Mouse (Mus musculus): ENCODE data around the gene Cobll1. TPM values are rescaled to one million over a fixed set of nuclear protein-coding genes. Genes with fewer than 3 reads are reported as not detected.

Cobll1 gene
- polyA plus RNA-seq, 1 experiment = 4.4 TPM

DNA sequence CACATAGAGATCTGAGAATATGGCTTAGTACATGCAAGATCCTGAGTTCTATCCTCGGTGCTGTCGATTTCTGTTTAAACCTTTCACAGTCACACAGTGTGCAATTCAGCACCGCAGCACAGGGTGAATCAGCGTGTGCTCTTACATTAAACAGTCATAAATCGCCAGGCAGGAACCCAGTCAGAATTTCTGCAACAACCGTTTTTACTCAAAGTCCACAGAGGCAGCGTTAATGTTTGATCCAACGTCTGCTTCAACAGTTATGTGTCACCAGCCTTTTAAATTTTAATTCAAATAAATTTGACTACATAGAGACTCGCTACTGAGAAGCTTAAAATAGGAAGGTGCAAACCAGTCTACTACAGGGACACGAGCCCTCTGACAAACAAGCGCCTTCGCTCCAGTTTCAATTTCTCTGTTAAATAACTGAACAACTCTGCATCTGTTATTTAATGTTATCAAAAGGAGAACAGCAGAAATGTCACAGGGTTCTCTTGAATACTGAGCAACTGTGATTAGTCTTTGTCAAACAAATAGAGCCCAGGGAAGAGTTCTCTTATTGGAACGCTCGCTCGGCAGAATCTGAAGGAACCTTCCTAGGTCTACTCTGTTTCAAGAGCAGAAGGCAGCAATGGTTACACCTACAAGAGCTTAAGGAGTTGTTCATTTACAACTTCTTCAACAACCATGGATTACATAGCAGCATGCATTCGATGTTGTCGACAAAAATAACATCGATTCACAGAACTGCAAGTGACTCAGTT, 68.3 kb downstream of the Cobll1 start:
- no peak for TF ChIP-seq CTCF (IDR thresholded peaks at IDR 0.05; ENCODE audit: borderline replicate concordance, extremely low read depth, insufficient read depth, insufficient read length)
- DNase-seq (ENCODE audit: low read depth) = no peak

DNA sequence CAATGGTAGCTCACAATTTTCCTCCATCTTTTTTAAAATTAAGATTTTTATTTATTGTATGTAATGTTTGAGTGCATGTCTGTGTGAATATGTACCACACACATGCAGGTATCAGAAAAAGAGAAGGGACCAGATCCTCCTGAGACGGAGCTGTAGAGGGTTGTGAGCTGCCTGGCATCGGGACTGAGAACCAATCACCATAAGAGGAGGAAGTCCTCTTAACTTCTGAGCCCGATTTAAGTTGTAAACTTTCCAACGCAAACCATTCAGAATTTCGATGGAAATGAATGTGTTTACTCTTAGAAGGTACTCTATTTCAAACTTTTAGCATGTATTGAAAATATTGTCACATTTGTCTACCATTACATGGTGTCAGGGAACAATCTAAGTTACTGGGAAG, 68.9 kb downstream of the Cobll1 start:
- TF ChIP-seq POLR2A (IDR thresholded peaks at IDR 0.05; ENCODE audit: borderline replicate concordance, extremely low read depth, insufficient read depth, insufficient read length, poor library complexity, severe bottlenecking) (no peak), CTCF (IDR thresholded peaks at IDR 0.05; ENCODE audit: borderline replicate concordance, extremely low read depth, insufficient read depth, insufficient read length) (no peak)
- DNase-seq (ENCODE audit: low read depth) = no peak

DNA sequence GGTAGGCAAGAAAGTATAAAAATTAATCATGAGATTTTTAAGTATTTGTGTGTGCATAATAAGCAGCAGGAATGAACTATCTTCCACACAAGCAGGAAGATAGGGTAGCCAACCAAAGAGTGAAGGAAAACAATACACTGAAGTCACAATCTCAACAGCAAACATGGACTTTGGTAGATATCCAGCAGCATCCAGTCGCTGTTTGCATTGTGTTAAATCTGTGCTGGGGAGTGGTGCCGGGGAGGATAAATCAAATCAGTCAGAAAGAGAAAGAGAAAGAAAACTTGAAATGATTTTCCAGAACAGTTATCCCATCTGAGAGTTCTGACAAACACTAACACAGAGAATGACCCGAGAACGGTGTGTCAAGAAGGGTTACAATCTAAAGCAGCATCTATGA, 75.2 kb downstream of the Cobll1 start:
- DNase-seq (ENCODE audit: low read depth) = no peak
- TF ChIP-seq POLR2A (IDR thresholded peaks at IDR 0.05; ENCODE audit: borderline replicate concordance, extremely low read depth, insufficient read depth, insufficient read length, poor library complexity, severe bottlenecking) = no peak
- no peak for TF ChIP-seq CTCF (IDR thresholded peaks at IDR 0.05; ENCODE audit: borderline replicate concordance, extremely low read depth, insufficient read depth, insufficient read length)

DNA sequence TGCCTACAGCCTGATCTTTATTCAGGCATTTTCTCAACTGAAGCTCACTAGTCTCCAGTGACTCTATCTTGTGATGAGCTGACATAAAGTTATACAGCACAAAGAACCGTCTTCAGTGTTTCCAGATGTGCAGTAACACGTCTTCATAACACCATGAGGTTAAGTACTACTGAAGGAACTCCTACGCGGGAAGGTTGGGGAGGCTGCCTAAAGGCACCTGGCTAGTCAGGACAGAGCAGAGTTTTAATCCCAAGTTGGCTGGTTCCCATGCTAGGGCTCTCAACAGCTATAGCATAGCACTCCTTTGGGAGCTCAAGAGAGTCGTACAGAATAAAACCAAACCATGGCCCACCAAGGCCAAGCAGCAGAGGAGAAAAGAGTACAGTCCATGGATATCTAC, 76.6 kb downstream of the Cobll1 start:
- no peak for TF ChIP-seq CTCF (IDR thresholded peaks at IDR 0.05; ENCODE audit: borderline replicate concordance, extremely low read depth, insufficient read depth, insufficient read length)
- TF ChIP-seq POLR2A (IDR thresholded peaks at IDR 0.05; ENCODE audit: borderline replicate concordance, extremely low read depth, insufficient read depth, insufficient read length, poor library complexity, severe bottlenecking) = no peak
- DNase-seq (ENCODE audit: low read depth) = no peak

DNA sequence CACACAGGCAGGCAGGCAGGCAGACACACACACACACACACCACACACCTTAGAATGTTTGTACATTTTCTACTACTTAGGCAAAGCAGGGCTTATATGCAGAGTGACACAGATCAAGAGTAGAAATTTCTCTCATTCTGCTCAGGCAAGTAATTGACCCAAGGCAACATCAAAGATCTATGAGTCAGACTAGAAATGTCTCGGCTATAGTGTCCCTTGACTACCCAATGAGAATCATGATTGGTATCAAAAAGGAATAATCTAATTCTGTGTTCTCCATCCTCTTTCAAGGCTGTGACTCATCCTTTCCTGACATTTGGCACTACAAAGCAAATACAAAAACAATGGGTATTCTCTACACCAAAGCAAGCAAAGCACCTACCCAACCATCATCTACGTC, 77.5 kb downstream of the Cobll1 start:
- TF ChIP-seq CTCF (IDR thresholded peaks at IDR 0.05; ENCODE audit: borderline replicate concordance, extremely low read depth, insufficient read depth, insufficient read length) (no peak), POLR2A (IDR thresholded peaks at IDR 0.05; ENCODE audit: borderline replicate concordance, extremely low read depth, insufficient read depth, insufficient read length, poor library complexity, severe bottlenecking) (no peak)
- no peak for DNase-seq (ENCODE audit: low read depth)

DNA sequence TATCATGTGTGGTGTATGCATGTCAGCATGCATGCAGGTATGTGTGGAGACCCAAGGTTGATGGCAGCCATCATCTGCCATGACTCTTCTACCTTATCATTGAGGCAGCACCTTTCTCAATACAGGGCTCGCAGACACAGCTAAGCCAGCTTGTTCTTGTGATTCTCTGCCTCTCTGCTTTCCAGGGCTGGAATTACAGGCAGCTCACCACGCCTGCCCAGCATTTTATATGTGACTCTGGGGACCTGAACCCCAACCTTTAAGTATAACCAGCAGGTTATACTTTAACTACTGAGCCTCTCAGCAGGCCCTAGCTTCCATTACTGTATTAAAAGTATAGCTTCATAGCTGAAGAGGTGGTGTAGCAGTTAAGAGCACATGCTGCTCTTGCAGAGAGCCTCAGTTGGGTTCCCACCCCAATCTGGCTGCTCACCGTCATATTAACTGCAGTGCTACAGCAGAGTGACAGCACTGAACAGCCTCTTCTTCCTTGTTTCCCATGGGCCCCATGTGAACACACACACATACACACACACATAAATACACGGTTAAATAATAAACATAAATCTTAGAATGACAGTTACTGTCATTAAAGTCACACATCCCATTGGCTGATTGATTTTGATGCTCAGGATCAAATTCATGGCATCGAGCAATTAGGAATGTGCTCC, 81.1 kb downstream of the Cobll1 start:
- no peak for DNase-seq (ENCODE audit: low read depth)
- TF ChIP-seq POLR2A (IDR thresholded peaks at IDR 0.05; ENCODE audit: borderline replicate concordance, extremely low read depth, insufficient read depth, insufficient read length, poor library complexity, severe bottlenecking) (no peak), CTCF (IDR thresholded peaks at IDR 0.05; ENCODE audit: borderline replicate concordance, extremely low read depth, insufficient read depth, insufficient read length) (no peak)

DNA sequence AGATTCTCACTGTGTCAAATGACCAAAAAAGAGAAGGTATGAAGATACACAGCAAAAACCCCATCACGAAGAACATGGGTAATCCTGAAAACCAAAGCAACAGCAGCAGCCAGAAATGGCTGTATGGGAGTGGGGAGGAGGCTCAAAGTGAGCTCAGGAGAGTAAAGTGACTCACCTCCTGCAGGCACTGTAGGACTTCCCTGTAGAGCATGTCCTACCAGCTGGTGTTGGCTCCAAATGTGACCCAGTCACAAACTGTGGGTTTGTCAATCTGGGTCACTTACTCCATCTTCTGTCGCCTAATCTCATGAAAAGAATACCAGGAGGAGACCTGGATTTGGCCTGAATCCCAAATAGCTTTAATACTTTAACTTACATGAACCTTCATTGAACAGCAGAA, 81.9 kb downstream of the Cobll1 start:
- no peak for DNase-seq (ENCODE audit: low read depth)
- TF ChIP-seq POLR2A (IDR thresholded peaks at IDR 0.05; ENCODE audit: borderline replicate concordance, extremely low read depth, insufficient read depth, insufficient read length, poor library complexity, severe bottlenecking) = no peak
- TF ChIP-seq CTCF (IDR thresholded peaks at IDR 0.05; ENCODE audit: borderline replicate concordance, extremely low read depth, insufficient read depth, insufficient read length) = no peak

DNA sequence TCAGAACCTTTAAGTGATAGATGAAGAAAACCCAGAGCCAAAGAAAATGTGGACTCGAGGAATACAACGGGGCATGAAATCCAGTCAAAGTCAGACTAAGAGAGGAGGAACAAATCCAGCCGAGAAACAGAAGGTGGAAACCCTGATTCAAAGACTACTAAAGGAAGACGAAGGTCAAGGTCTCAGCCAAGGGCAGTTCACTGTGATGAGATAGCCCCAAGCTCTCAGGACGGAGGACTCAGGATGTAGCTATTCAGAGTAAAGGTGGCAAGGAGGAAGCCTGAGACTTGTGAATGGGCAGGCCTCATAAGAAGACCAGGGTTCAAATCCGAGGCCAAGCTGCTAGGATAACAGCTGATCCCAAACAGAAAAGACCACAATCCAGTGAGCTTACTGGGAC, 90.3 kb downstream of the Cobll1 start:
- DNase-seq (ENCODE audit: low read depth) = no peak
- no peak for TF ChIP-seq POLR2A (IDR thresholded peaks at IDR 0.05; ENCODE audit: borderline replicate concordance, extremely low read depth, insufficient read depth, insufficient read length, poor library complexity, severe bottlenecking)
- TF ChIP-seq CTCF (IDR thresholded peaks at IDR 0.05; ENCODE audit: borderline replicate concordance, extremely low read depth, insufficient read depth, insufficient read length) = no peak

DNA sequence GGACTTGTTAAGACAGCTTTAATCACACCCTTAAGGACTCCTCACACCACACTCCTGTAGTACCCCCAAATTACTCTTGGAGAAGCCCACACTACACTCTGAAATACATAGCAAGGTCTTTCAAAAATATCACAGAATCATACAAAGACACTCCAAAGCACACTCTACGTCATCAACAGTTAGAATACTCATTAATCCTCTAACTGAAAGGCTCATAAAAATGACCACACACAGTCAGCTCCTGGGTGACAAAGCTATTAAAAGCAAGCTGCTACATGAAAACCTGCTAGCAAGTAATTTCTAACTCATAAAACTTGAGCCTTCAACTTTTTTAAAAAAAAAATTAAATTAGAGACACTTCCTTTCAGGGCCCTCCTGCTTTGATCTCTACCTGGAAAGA, 91.8 kb downstream of the Cobll1 start:
- TF ChIP-seq CTCF (IDR thresholded peaks at IDR 0.05; ENCODE audit: borderline replicate concordance, extremely low read depth, insufficient read depth, insufficient read length) (no peak), POLR2A (IDR thresholded peaks at IDR 0.05; ENCODE audit: borderline replicate concordance, extremely low read depth, insufficient read depth, insufficient read length, poor library complexity, severe bottlenecking) (no peak)
- DNase-seq (ENCODE audit: low read depth) = no peak

DNA sequence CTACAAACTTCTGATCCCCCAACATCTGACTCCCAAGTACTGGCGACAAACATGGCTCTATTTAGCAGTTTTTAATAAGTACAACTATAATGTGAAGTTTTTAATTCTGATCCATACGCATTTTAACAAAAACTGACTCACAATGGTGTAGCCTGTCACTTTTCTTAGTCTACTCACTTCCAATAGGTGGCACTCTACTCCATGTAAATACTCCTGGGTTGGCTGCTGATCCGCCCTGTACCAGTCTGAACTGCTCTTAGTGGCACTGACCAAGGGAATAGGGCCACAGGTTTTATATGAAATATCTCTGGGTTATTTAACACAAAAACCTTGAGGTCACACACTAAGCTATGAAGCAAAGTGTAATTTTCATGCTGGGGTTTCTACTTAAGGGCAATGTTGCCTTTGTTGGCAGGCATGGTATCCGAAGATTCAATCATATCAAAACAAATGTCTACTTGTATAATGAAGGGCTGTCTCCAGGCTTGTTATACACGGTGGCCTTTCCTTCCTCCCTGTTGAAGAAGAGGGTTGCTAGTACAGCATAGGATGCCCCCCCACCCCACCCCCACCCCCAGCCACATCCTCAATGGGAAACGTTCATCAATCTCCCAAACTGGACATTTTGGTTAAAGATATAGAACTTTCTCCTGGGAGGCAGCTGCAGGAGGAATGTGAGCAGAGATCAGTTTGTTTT, 93.6 kb downstream of the Cobll1 start:
- TF ChIP-seq CTCF (IDR thresholded peaks at IDR 0.05; ENCODE audit: borderline replicate concordance, extremely low read depth, insufficient read depth, insufficient read length) (peak; percentile 61; the same call in 1 of the 2 replicates), POLR2A (IDR thresholded peaks at IDR 0.05; ENCODE audit: borderline replicate concordance, extremely low read depth, insufficient read depth, insufficient read length, poor library complexity, severe bottlenecking) (no peak)
- DNase-seq (ENCODE audit: low read depth) = peak; percentile 80

DNA sequence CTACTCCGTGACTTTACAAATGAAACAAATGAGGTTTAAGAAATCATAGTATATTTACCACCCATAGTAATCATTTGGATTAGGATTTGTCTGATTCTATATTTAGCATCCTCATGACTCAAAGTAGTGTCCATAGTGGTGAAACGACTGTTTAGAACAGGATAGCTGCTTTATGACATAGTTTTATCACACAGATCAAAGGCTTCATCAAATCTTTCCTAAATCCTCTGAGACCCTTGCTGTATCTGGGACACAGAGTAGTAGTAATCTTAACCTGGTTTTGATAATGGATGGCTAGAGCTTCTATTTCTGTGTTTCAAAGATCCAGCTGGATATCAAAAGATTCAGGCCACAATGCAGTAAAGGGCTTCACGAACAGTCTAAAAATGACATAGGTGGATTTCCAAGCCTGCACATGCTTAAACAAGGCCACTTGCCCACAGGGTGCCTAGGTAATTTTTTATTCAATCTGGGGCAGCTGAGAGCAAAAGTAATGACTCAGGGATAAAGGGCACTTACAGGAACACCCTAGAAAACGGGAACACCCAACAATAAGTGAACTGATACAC, 98.0 kb downstream of the Cobll1 start:
- DNase-seq (ENCODE audit: low read depth) = peak; percentile 35
- TF ChIP-seq CTCF (IDR thresholded peaks at IDR 0.05; ENCODE audit: borderline replicate concordance, extremely low read depth, insufficient read depth, insufficient read length) = no peak
